Mouse (Mus musculus): ENCODE measurements around the gene Cda.
"Not testable (repeated sequence)": the region's sequence is repeated elsewhere in the genome, so short reads cannot be mapped to it uniquely, and the experiment has no call there.

Gene Cda

DNA sequence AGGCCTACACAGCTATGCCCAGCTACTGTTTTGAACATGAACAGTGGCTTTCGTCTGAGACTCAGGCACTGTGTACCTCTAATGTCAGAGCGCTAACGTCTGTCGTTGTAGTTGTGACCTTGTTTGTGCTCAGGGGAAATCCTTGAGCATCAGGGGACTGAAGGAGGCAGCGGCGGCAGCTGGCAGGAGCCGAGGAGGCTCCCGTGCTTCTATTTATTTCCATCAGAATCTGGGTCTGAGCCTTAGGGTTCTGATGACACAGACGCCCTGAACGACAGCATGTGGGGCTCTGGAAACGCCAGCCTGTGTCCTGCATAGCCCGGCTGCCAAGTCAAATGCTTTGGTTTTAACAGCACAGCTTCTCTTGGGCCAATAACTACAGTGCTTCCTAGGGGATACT, 32.8 kb downstream of the Cda start:
- no peak for DNase-seq (ENCODE audit: low spot score)

DNA sequence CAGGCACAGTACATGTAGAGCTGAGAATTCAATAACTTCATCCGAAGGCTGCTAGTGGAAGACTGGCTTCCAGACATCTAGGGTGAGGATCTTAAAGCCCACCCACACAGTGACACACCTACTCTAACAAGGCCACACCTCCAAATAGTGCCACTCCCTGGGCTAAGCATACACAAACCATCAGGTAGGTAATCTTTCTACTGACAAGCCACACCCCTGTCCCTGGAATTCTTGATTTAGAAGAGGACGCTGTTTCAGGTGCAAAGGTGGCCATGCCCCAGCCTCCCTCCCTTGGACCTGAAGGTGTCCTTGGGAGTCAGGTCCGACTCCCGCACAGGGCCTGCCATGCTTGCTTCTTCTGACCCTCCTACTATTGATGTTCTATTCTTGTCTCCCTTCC, 34.7 kb downstream of the Cda start:
- no peak for DNase-seq (ENCODE audit: low spot score)

DNA sequence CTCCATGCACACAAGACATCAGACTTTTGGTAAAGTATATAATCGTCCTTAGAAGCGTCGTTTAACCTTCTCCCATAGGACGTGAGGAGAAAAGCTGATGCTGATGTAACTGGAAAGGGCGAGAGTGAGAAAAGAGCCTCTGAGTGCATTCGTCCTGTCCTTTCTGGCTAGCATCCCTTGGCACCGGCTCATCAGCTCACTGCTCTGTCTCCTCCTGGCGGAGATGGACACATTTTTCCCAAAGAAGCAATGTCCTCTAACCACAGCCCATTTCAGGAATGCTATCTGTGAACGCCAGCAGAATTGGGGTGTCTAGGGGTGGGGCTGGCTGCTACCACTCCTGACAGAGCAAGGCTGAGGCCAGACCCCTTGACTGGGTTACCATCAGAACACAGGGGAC, 36.1 kb downstream of the Cda start:
- DNase-seq (ENCODE audit: low spot score): no peak

DNA sequence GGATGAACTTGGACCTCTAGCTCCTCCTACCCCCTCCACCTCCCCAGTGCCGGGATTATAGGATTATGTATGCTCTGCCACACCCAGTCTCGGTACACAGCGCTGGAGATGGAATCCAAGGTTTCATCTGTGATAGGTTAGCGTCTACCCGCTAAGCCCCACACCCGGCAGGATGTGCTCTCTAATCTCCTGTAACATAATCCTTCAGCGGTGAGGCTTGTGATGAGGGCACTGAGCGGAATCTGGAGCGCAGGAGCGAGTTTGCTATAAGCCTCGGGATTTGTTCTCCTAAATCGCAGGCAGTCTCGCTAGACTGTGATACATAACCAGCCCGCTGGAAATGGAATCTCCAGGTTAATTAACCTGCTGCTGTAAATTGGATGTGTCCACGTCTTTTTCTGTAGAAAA, 37.5 kb downstream of the Cda start:
- DNase-seq (ENCODE audit: low spot score): no peak

DNA sequence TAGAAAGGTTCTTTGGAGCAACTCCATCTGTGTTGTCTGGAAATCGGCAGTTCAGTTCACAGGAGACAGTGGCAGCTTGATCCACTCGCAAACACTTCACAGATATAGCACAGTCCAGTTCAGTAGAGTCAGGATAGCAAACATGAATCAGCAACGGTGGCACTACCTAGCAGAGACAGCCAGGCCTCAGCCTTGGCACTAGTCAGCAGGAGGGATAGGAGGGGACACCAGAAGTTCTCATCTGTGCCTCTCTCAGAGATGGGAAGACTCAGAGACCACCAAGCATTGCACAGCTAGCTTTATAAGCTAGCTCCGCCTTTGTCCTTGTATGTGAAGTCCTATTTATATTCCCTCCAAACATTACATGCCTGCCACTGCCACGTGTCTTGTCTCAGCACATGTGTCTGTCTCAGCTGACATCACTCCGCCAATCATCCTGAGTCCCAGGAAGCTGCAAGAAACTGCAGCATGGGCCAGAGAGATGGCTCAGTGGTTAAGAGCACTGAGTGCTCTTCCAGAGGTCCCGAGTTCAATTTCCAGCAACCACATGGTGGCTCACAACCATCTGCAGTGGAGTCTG, 39.8 kb downstream of the Cda start:
- DNase-seq (ENCODE audit: low spot score): no peak

DNA sequence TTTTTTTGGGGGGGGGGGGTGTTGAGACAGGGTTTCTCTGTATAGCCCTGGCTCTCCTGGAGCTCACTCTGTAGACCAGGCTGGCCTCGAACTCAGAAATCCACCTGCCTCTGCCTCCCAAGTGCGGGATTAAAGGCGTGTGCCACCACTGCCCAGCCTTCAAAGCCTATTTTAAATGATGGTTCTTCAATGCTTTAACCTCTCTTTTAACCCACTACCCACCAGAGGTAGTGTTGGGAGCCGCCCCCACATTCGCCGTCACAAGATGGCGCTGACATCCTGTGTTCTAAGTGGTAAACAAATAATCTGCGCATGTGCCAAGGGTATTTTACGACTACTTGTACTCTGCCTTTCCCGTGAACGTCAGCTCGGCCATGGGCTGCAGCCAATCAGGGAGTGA, 40.6 kb downstream of the Cda start:
- not testable (repeated sequence) for DNase-seq (ENCODE audit: low spot score)

DNA sequence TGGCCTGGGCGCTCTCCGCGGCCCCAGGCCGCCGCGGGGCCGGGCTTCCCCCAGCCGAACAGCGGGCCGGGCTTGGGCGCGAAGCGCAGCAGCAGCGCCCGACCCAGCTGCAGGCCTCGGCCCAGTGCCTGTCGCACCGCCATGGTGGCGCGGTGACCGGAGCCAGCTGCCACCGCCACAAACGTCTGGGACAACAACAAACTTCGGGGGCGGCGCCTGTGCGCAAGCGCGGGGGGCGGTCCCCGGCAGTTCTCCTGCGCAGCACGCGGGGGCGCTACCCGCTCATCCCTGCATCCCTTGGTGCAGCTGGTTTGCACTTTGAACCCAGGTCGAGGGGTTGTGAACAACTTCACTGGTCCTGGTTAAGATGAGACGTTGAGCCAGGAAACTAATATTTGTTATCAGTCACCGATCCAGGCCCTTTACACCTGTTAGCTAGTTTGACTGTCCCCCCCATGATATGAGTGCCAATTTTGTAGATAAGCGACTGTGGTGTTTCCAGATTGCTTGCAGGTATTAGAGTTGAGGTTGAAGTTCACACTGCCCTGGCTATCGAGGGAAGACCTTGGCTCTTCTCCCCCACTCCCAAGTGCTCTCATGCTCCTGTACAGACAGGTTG, 41.6 kb downstream of the Cda start, which contains the start of gene Pink1:
Gene Pink1 (minus strand): TSS at position 231 of the 619 bp plus-strand sequence.
- peak; percentile 82 for DNase-seq (ENCODE audit: low spot score)

DNA sequence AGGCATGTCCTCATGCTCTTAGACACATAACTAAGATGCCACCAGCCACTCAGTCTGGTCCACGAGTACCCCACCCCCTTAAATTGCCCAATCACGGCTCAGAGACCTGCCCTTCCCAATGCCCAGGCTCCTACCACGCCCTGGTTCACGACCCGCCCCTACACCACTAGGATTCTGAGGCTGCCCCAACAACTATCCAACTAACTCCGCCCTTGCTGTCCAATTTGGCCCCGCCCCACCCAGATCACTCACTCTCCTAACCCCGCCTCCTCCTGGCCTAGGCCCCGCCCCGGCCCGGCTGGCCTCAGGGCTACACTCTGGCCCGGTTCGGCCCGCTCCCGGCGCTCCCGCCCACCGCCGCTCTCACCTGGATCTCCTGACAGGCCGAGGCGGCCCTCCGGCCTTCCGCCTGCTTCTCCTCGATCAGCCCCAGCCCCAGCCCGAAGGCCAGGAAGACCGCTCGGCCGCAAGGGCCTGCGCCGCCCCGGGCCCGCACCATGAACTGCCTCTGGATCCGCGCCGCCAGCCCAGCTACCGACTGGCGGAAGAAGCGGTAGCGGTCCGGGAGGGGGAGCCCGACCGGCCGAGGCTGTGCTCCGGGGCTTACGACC, 42.2 kb downstream of the Cda start:
- DNase-seq (ENCODE audit: low spot score): peak; percentile 88

DNA sequence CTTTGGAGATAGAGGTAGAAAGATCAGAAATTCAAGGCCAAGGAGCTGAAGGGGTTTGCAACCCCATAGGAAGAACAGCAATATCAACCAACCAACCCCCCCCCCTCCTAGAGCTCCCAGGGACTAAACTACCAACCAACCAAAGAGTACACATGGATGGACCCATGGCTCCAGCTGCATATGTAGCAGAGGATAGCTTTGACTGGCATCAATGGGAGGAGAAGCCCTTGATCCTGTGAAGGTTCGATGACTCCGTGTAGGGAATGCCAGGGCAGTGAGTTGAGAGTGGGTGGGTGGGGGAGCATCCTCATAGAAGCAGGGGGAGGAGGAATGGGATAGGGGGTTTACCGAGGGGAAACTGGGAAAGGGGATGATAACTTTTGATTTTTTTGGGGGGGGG, 43.3 kb downstream of the Cda start:
- no peak for DNase-seq (ENCODE audit: low spot score)

DNA sequence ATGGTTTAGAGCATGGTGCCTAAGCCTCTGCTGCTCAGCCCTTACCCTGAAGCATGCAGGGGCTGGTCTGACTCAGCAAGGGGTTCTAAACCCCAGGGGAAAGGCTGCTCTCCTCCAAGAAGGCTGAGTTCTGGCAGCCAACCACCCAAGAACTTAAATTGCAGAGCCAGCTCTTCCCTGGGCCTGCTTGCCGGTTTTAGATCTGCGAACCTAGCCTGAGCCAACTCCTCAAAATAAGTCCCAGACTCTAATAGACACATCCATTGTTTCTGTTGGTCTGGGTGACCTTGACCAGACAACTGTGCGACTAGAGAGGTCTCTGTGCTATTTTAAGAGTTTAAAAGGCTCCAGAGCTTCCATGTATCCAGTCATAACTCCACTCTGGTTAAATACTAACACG, 44.0 kb downstream of the Cda start:
- DNase-seq (ENCODE audit: low spot score): no peak

DNA sequence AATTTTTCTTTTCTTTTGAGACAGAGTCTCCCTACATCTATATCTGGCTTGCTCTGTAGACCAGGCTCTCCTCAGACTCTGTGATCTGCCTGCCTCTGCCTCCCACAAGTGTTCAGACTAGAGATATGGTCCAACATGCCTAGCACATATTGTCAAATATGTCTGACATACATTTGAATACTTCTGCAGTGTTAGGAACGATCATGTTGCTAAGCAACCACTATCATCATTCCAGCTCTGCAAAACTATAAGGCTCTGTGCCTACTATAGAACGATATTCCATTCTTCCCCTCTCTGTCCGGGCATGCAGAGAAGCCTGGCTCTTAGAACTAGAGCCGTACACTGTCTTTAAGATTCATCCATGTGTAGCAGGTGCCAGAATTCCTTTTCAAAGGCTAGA, 45.1 kb downstream of the Cda start:
- no peak for DNase-seq (ENCODE audit: low spot score)

DNA sequence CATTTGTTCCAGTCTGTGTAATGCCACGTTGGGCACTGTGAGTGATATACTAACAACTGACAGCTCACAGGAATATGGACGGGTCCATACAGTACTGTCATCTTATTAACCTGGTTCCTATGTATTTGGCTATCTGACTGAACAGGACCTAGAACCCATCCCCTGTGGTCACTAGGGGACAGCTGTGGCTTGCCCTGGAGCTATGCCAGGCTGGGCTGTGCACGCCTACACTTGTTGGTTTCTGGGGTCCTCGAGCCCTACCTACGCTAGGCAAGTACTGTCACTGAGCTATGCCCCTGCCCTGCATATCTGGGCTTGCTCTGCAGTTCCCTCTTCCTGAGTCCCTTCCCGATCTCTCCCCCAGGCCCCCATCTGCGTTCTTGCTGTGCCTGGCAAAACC, 46.3 kb downstream of the Cda start:
- no peak for DNase-seq (ENCODE audit: low spot score)

DNA sequence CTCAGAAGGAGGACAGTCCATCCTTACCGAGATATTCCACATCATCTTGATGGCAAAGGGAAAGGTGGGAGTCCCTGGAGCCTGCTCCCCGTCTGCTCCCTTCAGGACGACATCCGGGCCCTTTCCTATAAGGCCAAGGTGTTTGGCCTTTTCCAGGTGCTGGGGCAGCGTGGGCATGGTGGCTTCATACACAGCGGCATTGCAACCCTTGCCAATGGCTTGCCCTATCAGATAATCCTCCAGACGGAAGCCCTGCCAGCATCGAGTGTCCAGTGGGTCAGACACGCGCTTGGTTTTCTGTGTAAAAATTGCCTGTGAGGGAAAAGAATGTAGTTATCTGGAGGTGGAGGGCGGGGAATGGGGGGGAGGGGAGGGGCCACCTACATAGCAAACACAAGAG, 47.1 kb downstream of the Cda start:
- DNase-seq (ENCODE audit: low spot score): no peak

DNA sequence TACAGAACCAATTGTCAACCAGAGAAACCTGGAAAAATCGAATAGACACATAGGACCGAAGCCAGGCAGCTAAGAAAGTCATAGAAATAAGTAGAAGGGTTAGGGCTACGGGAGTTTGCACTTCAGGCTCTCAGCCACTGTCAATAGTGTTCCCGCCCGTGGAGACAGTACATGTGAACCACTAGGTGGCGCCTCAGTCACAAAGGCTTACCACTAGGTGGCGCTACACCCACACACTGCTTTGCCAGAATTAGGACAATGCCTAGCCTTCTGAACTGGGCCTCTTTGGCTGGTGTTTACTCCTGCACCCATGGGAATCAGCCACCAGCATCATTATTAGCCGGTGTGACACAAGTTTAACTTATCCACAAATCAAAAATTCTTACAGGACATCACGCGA, 48.3 kb downstream of the Cda start:
- DNase-seq (ENCODE audit: low spot score): peak; percentile 83

DNA sequence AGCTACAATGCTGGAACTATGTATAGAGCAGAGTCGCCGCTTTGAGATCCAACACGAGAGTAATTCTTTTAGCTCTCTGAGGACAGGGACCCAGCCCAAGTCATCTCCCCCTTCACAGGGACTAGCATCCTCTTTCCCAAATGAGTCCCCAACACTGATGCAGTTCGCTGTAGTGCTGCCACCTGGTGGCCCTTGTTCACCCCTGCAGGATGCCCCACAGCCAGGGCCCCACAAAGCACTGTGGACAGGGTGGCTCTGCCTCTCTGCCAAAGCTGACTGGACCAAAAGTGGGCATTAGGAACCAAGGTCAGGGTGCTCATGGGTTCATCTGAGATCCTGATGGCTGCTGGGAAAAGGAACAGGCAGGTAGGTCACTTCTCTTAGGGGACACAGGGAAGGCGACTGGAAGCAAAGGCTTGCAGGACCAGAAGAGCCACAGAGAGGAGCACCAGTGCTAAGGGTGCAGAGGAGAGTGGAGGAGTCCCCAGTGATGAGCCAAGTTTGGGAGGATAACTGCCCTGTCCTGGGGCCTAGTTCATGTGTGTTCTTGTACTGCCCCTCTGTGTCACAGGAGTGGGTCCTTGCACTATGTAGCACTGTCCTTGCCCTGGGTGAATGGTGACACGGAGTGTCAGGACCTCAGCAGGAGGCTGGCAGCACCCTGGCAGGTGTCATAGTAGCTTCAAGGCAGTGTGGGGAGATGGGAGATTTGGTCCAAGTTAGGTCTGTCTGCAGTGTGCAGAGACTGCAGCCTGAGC, 49.1 kb downstream of the Cda start:
- no peak for DNase-seq (ENCODE audit: low spot score)

DNA sequence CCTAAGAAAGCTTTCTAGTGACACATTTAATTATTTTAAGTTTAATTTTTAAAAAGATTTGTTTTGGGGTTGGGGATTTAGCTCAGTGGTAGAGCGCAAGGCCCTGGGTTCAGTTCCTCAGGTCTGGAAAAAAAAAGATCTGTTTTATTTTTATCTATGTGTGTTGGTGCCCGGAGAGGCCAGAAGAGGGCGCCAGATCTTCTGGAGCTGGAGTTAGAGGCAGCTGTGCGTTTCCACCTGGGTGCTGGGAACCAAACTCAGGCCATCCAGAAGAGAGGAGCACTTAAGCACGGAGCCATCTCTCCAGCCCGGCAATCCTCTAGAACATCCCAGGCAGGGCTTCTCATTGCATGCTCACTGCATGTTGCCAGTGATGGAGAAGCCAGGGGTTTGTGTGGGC, 51.4 kb downstream of the Cda start:
- no peak for DNase-seq (ENCODE audit: low spot score)

DNA sequence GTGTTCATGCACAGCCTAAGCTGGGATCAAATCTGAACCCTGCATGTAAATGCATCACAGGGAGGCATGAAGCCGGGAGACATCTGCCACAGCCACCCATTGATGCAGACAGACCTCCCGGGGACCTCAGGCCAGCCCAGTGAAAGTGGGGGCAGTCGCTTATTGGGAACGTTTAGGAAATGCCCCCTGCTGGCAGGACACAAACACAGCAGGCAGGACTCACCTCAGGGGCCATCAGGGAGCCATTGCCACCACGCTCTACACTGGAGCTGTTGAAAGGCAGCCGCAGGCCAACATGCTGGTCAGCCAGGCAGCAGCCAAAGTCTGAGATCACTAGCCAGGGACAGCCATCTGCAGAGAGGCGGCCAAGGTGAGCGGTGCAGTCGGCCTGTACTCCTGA, 52.0 kb downstream of the Cda start:
- DNase-seq (ENCODE audit: low spot score): no peak

DNA sequence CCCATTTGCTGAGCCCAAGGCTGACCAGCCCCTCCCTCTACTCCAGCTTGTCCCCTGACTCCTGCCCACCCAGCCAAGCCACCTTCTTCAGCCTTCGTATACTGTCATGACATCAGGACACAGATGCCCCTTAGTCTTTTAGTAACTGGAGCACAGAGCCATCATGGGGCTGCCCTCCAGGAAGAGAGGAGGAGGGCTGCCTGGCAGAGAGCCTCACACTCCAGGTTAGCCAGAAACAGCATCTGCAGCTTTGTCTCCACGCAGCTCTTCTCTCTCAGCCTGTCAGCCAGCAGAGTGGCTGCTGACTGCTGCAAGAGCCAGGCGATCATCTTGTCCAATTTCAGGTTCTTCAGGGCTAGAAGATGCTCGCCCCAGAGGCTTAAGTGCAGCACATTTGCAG, 54.0 kb downstream of the Cda start:
- DNase-seq (ENCODE audit: low spot score): no peak

DNA sequence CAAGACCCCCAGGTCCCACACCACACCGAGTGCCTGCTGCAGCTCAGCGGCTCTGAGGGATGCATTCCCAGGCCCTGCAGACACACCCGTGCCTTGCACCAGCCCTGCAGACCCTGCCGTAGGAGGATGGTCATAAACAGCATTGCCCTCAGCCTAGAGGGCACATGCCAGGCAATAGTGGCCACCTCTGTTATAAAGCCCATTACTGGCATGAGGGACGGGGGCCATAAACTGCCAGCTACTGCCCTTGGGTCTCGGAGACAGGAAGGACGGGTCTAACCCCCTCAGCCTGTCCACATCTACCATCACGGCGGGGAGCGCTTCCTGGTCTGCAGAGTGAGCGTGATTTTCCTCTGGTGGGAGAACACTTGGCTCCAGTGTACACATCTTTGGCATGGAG, 54.8 kb downstream of the Cda start:
- no peak for DNase-seq (ENCODE audit: low spot score)

DNA sequence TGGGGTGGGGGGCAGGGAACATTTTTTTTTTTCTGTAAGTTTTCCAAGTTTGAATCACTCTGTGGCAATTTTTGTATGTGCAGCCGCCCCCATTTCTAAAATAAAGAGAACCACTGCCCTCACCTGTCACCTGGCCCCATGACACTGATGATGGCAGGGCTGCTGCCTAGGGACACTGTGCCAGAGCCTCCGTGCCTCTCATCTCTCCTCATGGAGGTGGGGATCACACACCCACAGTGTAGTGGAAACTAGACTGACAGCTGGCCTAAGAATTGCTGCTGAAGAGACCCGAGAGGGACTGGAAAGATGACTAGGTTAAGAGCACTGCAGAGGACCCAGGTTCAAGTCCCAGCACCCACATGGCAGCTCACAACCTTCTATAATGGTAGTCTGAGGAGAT, 55.7 kb downstream of the Cda start:
- no peak for DNase-seq (ENCODE audit: low spot score)

DNA sequence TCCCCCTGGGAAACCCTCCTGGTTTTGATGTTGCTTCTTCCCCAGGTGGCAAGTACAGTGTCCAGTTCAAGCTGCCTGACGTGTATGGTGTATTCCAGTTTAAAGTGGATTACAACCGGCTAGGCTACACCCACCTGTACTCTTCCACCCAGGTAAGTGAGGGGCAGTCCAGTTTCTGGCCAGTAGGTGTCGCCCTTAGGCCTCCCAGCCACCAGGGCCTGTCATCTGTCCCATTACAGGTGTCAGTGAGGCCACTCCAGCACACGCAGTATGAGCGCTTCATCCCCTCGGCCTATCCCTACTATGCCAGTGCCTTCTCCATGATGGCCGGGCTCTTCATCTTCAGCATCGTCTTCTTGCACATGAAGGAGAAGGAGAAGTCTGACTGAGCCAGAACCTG, 56.2 kb downstream of the Cda start:
- no peak for DNase-seq (ENCODE audit: low spot score)

DNA sequence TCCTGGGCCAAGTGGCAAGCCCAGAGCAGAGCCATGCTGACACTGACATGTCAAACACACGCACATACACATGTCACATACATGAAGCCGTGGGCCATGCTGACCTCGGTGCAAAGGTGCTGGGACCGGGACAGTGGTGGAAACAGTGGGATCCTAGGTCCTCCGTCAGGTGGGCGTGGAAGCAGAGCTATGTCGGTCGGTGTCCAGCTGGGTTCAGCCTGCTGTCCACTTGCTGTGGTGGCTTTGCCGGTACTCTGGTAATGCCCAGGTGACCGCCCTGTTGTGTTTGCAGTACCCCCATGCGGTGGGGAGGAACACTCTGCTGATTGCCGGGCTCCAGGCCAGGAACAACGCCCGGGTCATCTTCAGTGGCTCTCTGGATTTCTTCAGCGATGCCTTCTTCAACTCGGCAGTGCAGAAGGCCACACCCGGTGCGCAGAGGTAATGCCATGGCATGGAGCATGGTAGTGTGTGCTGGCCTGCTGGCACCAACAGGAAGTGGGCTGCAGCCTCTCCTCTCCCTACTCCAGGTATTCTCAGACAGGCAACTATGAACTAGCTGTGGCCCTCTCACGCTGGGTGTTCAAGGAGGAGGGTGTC, 57.4 kb downstream of the Cda start:
- no peak for DNase-seq (ENCODE audit: low spot score)

DNA sequence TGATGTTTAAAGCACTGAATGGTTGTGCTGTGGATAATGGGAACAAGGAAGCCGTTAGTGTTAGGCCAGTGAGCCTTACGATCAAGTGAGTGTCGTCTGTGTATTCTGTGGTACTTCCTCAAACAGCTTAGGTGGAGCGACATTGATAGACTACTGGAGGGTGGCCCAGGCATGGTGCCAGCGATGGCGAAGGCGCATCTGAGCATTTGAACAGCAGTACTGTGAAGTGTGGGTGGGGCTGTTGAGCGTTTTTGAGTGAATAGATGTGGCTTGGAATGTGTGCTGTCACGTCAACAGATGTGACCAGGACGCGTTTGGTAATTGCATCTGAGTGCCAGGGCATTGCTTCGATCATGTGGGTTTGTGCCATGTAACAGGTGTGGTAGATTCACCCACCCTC, 60.1 kb downstream of the Cda start:
- no peak for DNase-seq (ENCODE audit: low spot score)

Measured in ovary, postnatal 10 days (tissue).